Mouse (Mus musculus) CD4-positive helper T cell, adult 2 months (primary cell): ENCODE data around the gene Klf3.

Source experiments
- DNase-seq: peaks from one replicate; pipeline ENCODE4 v3.0.0-alpha.2; 2012; ENCODE audit warnings: low read depth, missing footprints, low spot score

Gene Klf3

GRCm38 (mm10) chr5:64833410-64833809, 30.2 kb downstream of the Klf3 start:
- no peak for DNase-seq

DNA sequence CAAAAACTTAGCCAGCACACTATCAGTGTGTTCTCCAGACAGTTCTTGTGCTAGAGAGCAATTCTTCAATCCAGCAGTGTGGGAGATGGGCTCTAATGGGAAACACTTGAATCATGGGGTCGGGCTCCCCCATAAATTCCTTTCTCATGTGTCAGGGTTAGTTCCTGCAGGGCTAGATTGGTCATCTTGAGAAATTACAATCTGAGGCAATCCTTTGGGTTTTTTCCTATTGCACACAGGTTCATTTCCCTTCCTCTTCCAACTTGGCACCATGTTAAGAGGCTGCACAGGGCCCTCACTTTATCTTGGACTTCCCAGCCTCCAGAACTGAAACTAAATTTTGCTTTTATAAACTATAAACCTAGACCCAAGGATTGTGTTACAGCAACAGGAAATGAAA, 31.0 kb downstream of the Klf3 start:
- no peak for DNase-seq

- DNase-seq: no peak
Observed at GRCm38 (mm10) chr5:64835295-64835694, 32.1 kb downstream of the Klf3 start.

DNA sequence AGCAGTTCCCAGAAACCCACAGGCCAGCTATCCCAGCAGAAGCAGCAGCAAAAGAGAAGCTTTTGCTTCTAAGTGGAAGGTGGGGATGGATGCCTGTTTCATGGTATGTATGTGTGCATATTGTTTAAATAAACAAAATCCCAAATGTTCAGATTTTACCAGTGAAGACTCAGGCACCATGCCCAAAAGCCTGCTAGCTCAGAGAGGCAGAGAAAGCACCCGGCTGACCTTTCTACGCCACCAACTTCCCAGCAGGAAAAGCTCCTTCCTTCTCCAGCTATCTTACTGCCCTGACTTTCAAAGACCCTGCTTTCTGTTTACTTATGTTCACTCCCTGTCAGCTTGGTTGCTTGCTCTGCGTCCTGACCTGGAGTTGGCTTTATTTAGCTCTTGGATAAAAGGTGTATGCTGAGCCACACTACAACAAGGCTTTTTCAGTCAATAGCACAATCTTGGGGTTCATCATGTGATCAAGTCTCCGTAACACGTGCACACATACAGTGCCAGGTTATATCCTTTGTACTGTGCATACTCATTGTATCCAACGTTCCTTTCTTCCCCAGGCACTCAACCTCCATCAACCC, 35.9 kb downstream of the Klf3 start:
- no peak for DNase-seq

GRCm38 (mm10) chr5:64840087-64840486, 36.9 kb downstream of the Klf3 start:
- DNase-seq: no peak

DNA sequence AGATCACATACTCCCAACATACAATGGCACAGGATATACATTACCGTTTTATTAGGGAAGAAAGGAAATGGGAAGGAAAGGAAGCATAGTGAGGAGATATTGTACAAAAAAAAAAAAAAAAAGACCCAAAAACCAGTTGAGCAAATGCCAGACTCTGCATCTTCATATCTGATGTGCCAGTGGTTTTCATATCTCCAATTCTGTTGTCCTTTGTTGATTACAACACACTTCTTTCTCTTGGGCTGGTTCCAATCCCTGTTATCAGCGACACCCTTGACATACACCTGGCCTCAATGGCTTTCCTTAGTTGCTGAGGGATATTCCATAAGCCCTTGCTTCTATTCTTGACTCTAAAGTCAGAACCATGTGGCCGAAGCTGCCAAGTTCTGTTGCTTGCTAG, 41.4 kb downstream of the Klf3 start:
- no peak for DNase-seq

DNA sequence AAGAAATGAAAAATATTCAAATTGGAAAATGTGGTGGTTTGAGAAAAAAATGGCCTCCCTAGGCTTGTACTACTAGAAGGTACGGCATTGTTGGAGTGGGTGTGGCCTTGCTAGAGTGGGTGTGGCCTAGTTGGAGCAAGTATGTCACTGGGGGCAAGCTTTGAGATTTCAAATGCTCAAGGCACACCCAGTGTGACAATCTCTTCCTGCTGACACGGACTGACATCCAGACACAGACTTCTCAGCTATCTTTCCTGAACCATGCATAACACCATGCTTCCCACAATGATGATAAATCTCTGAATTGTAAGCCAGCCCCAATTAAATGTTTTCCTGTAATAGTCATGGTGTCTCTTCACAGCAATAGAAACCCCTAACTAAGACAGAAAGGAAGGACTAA, 44.1 kb downstream of the Klf3 start:
- DNase-seq: no peak

DNA sequence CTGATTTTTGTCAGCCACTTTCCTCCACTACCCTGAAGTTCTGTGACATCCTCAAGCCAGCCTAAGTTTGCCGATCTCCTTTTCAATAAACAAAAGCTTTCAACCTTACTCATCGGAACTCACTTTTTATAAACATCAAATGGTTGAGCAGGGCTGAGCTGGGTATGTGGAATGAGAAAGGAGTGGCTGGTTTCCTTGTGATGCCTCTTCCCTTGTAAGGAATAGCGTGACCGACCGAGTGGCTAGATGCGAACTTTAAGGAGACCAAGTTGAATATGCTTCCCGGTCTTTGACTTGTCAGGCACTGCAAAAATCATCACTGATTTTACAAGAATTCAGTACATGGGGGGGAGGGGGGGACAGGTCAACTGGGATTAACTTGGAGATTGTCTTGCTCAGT, 46.7 kb downstream of the Klf3 start:
- no peak for DNase-seq

DNA sequence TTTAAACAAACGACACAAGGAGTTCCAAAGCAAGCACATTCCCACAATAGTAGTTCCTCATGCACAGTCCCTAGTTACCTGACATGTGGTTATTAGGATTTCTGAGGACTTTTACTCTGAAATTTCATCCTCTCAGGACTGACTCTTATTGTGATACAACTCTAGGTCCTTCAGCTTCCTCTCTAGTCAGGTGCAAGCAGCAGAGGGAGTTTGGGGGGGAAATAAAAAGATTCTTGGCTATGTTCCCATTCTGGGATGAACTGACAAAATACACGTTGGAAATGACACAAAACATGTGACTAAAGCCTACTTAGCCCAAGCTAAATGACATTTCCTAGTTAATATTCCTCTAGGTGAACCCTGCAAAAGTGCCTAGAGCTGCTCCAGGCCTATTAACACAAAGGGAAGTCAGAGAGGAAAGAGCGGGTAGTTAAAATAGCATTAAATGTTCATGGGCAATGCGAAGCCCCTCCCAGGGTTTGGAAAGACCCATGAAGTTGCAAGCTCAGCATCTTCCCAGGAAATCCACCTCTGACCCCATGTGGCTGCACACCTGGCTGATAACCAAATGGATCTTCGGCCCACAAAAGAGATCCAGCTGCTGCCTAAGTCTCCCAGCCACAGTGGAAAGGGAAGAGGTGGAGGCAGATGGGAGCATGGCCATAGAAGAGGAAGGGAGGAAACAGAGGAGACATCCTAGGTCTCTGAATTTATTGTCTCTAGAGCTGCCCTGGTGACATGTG, 49.6 kb downstream of the Klf3 start:
- DNase-seq: no peak

DNA sequence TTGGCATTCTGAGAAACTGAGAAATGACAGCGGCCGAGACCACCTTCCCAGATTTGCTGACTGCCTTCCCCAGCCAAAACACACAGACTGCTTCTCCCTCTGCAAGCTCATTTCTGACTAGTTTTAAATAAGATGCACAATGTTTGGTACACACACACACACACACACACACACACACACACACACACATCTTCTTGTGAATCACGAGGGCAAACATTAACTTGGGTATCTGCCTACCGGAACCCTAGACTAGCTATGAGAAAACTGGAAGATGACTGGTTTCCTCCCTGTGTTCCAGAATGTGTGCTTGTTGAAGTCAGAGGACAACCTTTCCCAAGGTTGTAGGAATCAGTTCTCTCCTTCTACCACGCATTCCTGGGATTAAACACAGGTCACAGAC, 50.2 kb downstream of the Klf3 start:
- no peak for DNase-seq

- DNase-seq: no peak
Observed at GRCm38 (mm10) chr5:64855199-64855598, 52.0 kb downstream of the Klf3 start.

GRCm38 (mm10) chr5:64860900-64861470, 57.8 kb downstream of the Klf3 start:
- peak; percentile 53 for DNase-seq

GRCm38 (mm10) chr5:64861471-64862199, 58.4 kb downstream of the Klf3 start:
- DNase-seq: peak; percentile 35

- no peak for DNase-seq
Observed at GRCm38 (mm10) chr5:64862269-64862668, 59.1 kb downstream of the Klf3 start.

DNA sequence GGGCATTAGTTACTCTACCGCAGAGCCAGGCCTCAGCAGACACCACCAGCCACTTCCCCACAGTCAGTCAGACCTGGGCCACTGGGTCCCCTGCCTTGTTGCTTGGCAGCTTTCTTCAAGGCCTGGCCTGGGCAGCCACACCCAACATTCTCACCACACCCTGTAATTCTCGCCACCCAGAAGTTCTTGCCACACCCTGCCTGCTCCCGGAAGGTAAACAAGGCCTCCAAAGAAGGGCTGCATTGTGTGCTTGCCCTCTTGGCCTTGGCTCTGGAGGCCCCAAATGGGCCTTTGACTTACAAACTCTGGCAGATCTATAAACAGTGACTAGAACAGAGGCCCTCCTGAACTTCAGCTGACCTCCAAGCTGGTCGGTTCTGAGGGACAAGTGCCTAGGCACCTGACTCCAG, 61.5 kb downstream of the Klf3 start:
- DNase-seq: peak; percentile 68

- DNase-seq: peak; percentile 20
Observed at GRCm38 (mm10) chr5:64865219-64865964, 62.2 kb downstream of the Klf3 start.

- peak; percentile 42 for DNase-seq
Observed at GRCm38 (mm10) chr5:64866331-64867050, 63.3 kb downstream of the Klf3 start.

- no peak for DNase-seq
Observed at GRCm38 (mm10) chr5:64867124-64867523, 63.9 kb downstream of the Klf3 start.

- no peak for DNase-seq
Observed at GRCm38 (mm10) chr5:64867551-64867950, 64.4 kb downstream of the Klf3 start.

- no peak for DNase-seq
Observed at GRCm38 (mm10) chr5:64876086-64876830, 73.1 kb downstream of the Klf3 start.
